Mouse (Mus musculus): ENCODE measurements around the gene Cln5. TPM values are rescaled to one million over a fixed set of nuclear protein-coding genes. Genes with fewer than 3 reads are reported as not detected.

The Cln5 gene
- polyA plus RNA-seq, 1 experiment: 15.7 TPM

GRCm38 (mm10) chr14:103046677-103047076 is 23.3 kb upstream of the Cln5 start, which contains the start of gene Acod1:
Gene Acod1 (plus strand): TSS chr14:103046977.
- Histone ChIP-seq H3K79me2 (ENCODE audit: control insufficient read depth, insufficient read depth) (no peaks in the 10 kb centered on the region), H3K4me3 (ENCODE audit: insufficient read depth, poor library complexity, severe bottlenecking) (no peak within 1 kb of the TSS), H3K36me3 (ENCODE audit: control insufficient read depth, insufficient read depth) (no peaks in the 10 kb centered on the region), H3K79me3 (ENCODE audit: low read depth) (no peaks in the 10 kb centered on the region), H3ac (ENCODE audit: control insufficient read depth, insufficient read length, low read depth) (no peak within 1 kb of the TSS), H3K27me3 (ENCODE audit: control insufficient read depth, insufficient read depth, insufficient read length) (no peaks in the 10 kb centered on the region)
- TF ChIP-seq CEBPB (IDR thresholded peaks at IDR 0.05; ENCODE audit: low read depth) (no peak), MYOG (IDR thresholded peaks at IDR 0.05; ENCODE audit: control insufficient read depth, extremely low read depth, insufficient read length) (no peak), USF1 (IDR thresholded peaks at IDR 0.05; ENCODE audit: low read depth) (no peak), MAX (IDR thresholded peaks at IDR 0.05) (no peak), CTCF (IDR thresholded peaks at IDR 0.05; ENCODE audit: control insufficient read depth, insufficient read depth, insufficient read length) (no peak), FOSL1 (IDR thresholded peaks at IDR 0.05; ENCODE audit: insufficient read depth, low read length, poor library complexity, severe bottlenecking) (no peak), MYOD1 (IDR thresholded peaks at IDR 0.05; ENCODE audit: control insufficient read depth, insufficient read length, low read depth) (no peak)

GRCm38 (mm10) chr14:103048292-103049086 is 21.5 kb upstream of the Cln5 start:
- Histone ChIP-seq H3K79me2 (ENCODE audit: control insufficient read depth, insufficient read depth) (no peaks in the 10 kb centered on the region), H3ac (ENCODE audit: control insufficient read depth, insufficient read length, low read depth) (no peak overlapping the region), H3K79me3 (ENCODE audit: low read depth) (no peaks in the 10 kb centered on the region), H3K4me3 (ENCODE audit: insufficient read depth, poor library complexity, severe bottlenecking) (no peak overlapping the region), H3K27me3 (ENCODE audit: control insufficient read depth, insufficient read depth, insufficient read length) (no peaks in the 10 kb centered on the region), H3K36me3 (ENCODE audit: control insufficient read depth, insufficient read depth) (no peaks in the 10 kb centered on the region)
- TF ChIP-seq MYOD1 (IDR thresholded peaks at IDR 0.05; ENCODE audit: control insufficient read depth, insufficient read length, low read depth) (no peak), CEBPB (IDR thresholded peaks at IDR 0.05; ENCODE audit: low read depth) (no peak), MYOG (IDR thresholded peaks at IDR 0.05; ENCODE audit: control insufficient read depth, extremely low read depth, insufficient read length) (no peak), FOSL1 (IDR thresholded peaks at IDR 0.05; ENCODE audit: insufficient read depth, low read length, poor library complexity, severe bottlenecking) (no peak), CTCF (IDR thresholded peaks at IDR 0.05; ENCODE audit: control insufficient read depth, insufficient read depth, insufficient read length) (no peak), MAX (IDR thresholded peaks at IDR 0.05) (no peak), USF1 (IDR thresholded peaks at IDR 0.05; ENCODE audit: low read depth) (no peak)

- no peak overlapping the region for H3ac ChIP-seq (ENCODE audit: control insufficient read depth, insufficient read length, low read depth)
- no peak overlapping the region for H3K4me3 ChIP-seq (ENCODE audit: insufficient read depth, poor library complexity, severe bottlenecking)
- peaks cover 5% of the 10 kb centered on the region for H3K27me3 ChIP-seq (ENCODE audit: control insufficient read depth, insufficient read depth, insufficient read length)
- H3K79me2 ChIP-seq (ENCODE audit: control insufficient read depth, insufficient read depth): no peaks in the 10 kb centered on the region
- TF ChIP-seq CTCF (IDR thresholded peaks at IDR 0.05; ENCODE audit: control insufficient read depth, insufficient read depth, insufficient read length) (peak; percentile 94), MYOD1 (IDR thresholded peaks at IDR 0.05; ENCODE audit: control insufficient read depth, insufficient read length, low read depth) (no peak)
- no peaks in the 10 kb centered on the region for H3K36me3 ChIP-seq (ENCODE audit: control insufficient read depth, insufficient read depth)
- H3K79me3 ChIP-seq (ENCODE audit: low read depth): no peaks in the 10 kb centered on the region
Measured at GRCm38 (mm10) chr14:103051159-103051769, 18.8 kb upstream of the Cln5 start.

- H3K4me3 ChIP-seq (ENCODE audit: insufficient read depth, poor library complexity, severe bottlenecking): no peak overlapping the region
- H3K79me2 ChIP-seq (ENCODE audit: control insufficient read depth, insufficient read depth): no peaks in the 10 kb centered on the region
- no peaks in the 10 kb centered on the region for H3K79me3 ChIP-seq (ENCODE audit: low read depth)
- H3ac ChIP-seq (ENCODE audit: control insufficient read depth, insufficient read length, low read depth): no peak overlapping the region
- no peaks in the 10 kb centered on the region for H3K36me3 ChIP-seq (ENCODE audit: control insufficient read depth, insufficient read depth)
- H3K27me3 ChIP-seq (ENCODE audit: control insufficient read depth, insufficient read depth, insufficient read length): peaks cover 5% of the 10 kb centered on the region
- TF ChIP-seq MAX (IDR thresholded peaks at IDR 0.05) (no peak), MYOG (IDR thresholded peaks at IDR 0.05; ENCODE audit: control insufficient read depth, extremely low read depth, insufficient read length) (no peak), CEBPB (IDR thresholded peaks at IDR 0.05; ENCODE audit: low read depth) (no peak)
Measured at GRCm38 (mm10) chr14:103054731-103055130, 15.3 kb upstream of the Cln5 start.

- no peaks in the 10 kb centered on the region for H3K79me2 ChIP-seq (ENCODE audit: control insufficient read depth, insufficient read depth)
- no peak for TF ChIP-seq CEBPB (IDR thresholded peaks at IDR 0.05; ENCODE audit: low read depth)
- no peak for TF ChIP-seq CTCF (IDR thresholded peaks at IDR 0.05; ENCODE audit: control insufficient read depth, insufficient read depth, insufficient read length)
- TF ChIP-seq MYOD1 (IDR thresholded peaks at IDR 0.05; ENCODE audit: control insufficient read depth, insufficient read length, low read depth): no peak
- TF ChIP-seq MYOG (IDR thresholded peaks at IDR 0.05; ENCODE audit: control insufficient read depth, extremely low read depth, insufficient read length): no peak
- TF ChIP-seq USF1 (IDR thresholded peaks at IDR 0.05; ENCODE audit: low read depth): no peak
- TF ChIP-seq FOSL1 (IDR thresholded peaks at IDR 0.05; ENCODE audit: insufficient read depth, low read length, poor library complexity, severe bottlenecking): no peak
- TF ChIP-seq MAX (IDR thresholded peaks at IDR 0.05): no peak
- peaks cover 5% of the 10 kb centered on the region for H3K27me3 ChIP-seq (ENCODE audit: control insufficient read depth, insufficient read depth, insufficient read length)
- no peak overlapping the region for H3K4me3 ChIP-seq (ENCODE audit: insufficient read depth, poor library complexity, severe bottlenecking)
- no peaks in the 10 kb centered on the region for H3K36me3 ChIP-seq (ENCODE audit: control insufficient read depth, insufficient read depth)
- H3K79me3 ChIP-seq (ENCODE audit: low read depth): no peaks in the 10 kb centered on the region
- no peak overlapping the region for H3ac ChIP-seq (ENCODE audit: control insufficient read depth, insufficient read length, low read depth)
Measured at GRCm38 (mm10) chr14:103056601-103057000, 13.4 kb upstream of the Cln5 start.

- Histone ChIP-seq H3ac (ENCODE audit: control insufficient read depth, insufficient read length, low read depth) (no peak overlapping the region), H3K79me2 (ENCODE audit: control insufficient read depth, insufficient read depth) (no peaks in the 10 kb centered on the region), H3K27me3 (ENCODE audit: control insufficient read depth, insufficient read depth, insufficient read length) (peaks cover 5% of the 10 kb centered on the region), H3K79me3 (ENCODE audit: low read depth) (no peaks in the 10 kb centered on the region), H3K4me3 (ENCODE audit: insufficient read depth, poor library complexity, severe bottlenecking) (no peak overlapping the region), H3K36me3 (ENCODE audit: control insufficient read depth, insufficient read depth) (no peaks in the 10 kb centered on the region)
- no peak for TF ChIP-seq MYOD1 (IDR thresholded peaks at IDR 0.05; ENCODE audit: control insufficient read depth, insufficient read length, low read depth)
- TF ChIP-seq CTCF (IDR thresholded peaks at IDR 0.05; ENCODE audit: control insufficient read depth, insufficient read depth, insufficient read length): no peak
- TF ChIP-seq FOSL1 (IDR thresholded peaks at IDR 0.05; ENCODE audit: insufficient read depth, low read length, poor library complexity, severe bottlenecking): no peak
- no peak for TF ChIP-seq USF1 (IDR thresholded peaks at IDR 0.05; ENCODE audit: low read depth)
- no peak for TF ChIP-seq MAX (IDR thresholded peaks at IDR 0.05)
- no peak for TF ChIP-seq CEBPB (IDR thresholded peaks at IDR 0.05; ENCODE audit: low read depth)
- no peak for TF ChIP-seq MYOG (IDR thresholded peaks at IDR 0.05; ENCODE audit: control insufficient read depth, extremely low read depth, insufficient read length)
Measured at GRCm38 (mm10) chr14:103058998-103059397, 11.0 kb upstream of the Cln5 start.

Data from C2C12 (cell line).